Comparison of ENCODE assay signal across 16 mouse cellular contexts in the genomic region with DNA sequence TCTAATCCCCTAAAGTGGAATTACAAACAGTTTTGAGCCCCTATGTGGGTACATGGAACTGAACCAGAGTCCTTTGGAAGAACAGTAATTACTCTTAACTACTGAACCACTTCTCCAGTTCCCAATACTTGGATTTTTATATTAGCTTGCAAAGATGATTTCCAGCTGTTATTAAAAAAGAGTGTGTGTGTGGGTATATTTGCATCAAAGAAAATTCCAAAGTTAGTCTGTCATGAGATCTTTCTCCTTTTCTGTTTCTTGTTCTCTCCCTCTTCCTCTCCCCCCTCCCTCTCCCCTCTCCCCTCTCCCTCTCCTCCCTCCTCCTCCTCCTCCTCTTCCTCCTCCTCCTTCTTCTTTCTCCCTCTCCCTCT. TPM values are rescaled to one million over a fixed set of nuclear protein-coding genes. Genes with fewer than 3 reads are reported as not detected.
"Had no signal": no experiment of that assay in that cellular context is flagged by ENCODE, and none has a peak within 500 bp of the region (broad histone marks: within the 10 kb centered on the region; RNA-seq: fewer than 3 reads in every experiment).

No protein-coding gene starts in this region.

- H3K4me3 ChIP-seq: gastrocnemius, adult 2 months; heart, embryonic 10.5 days; heart, embryonic 12.5 days; hindbrain, embryonic 10.5 days; hindbrain, embryonic 12.5 days; intestine, embryonic 15.5 days; kidney, embryonic 15.5 days; layer of hippocampus, adult 2 months; left cerebral cortex, adult 2 months; limb, embryonic 10.5 days; limb, embryonic 12.5 days had no signal

- ATAC-seq: hindbrain, embryonic 16.5 days; inflammation-experienced regulatory T-cells, adult 6 months; intestine, embryonic 15.5 days; intestine, postnatal 0 days had no signal

- H3K36me3 ChIP-seq: heart, embryonic 10.5 days; heart, embryonic 12.5 days; hindbrain, embryonic 10.5 days; hindbrain, embryonic 12.5 days; intestine, embryonic 15.5 days; kidney, embryonic 15.5 days; limb, embryonic 10.5 days; limb, embryonic 12.5 days had no signal

- H3K9ac ChIP-seq: heart, embryonic 12.5 days; hindbrain, embryonic 12.5 days; hindbrain, embryonic 14.5 days; intestine, embryonic 15.5 days; kidney, embryonic 15.5 days; limb, embryonic 12.5 days had no signal

- H3K4me2 ChIP-seq: heart, embryonic 12.5 days; hindbrain, embryonic 12.5 days; hindbrain, embryonic 14.5 days; intestine, embryonic 15.5 days; kidney, embryonic 15.5 days; limb, embryonic 12.5 days had no signal

- H3K27ac ChIP-seq: gastrocnemius, adult 2 months; heart, embryonic 10.5 days; hindbrain, embryonic 10.5 days; hindbrain, embryonic 12.5 days; hindbrain, embryonic 14.5 days; intestine, embryonic 15.5 days; kidney, embryonic 15.5 days; layer of hippocampus, adult 2 months; left cerebral cortex, adult 2 months; limb, embryonic 10.5 days; limb, embryonic 12.5 days had no signal

- H3K9me3 ChIP-seq: heart, embryonic 10.5 days; heart, embryonic 12.5 days; hindbrain, embryonic 10.5 days; hindbrain, embryonic 12.5 days; intestine, embryonic 15.5 days; kidney, embryonic 15.5 days; limb, embryonic 10.5 days; limb, embryonic 12.5 days had no signal

- DNase-seq: gastrocnemius, postnatal 25 days had no signal

- H3K27me3 ChIP-seq: heart, embryonic 12.5 days; hindbrain, embryonic 12.5 days; intestine, embryonic 15.5 days; kidney, embryonic 15.5 days; limb, embryonic 12.5 days had no signal

- H3K4me1 ChIP-seq: heart, embryonic 10.5 days; heart, embryonic 12.5 days; hindbrain, embryonic 12.5 days; intestine, embryonic 15.5 days; limb, embryonic 10.5 days had no signal

RNA-seq across cellular contexts. Expression of gene Mamdc2, which starts 31.3 kb away (rescaled TPM):
- polyA plus RNA-seq: inflammation-experienced regulatory T-cells, adult 6 months had no signal
